8 mouse cellular contexts compared by ENCODE assay signal in genomic region chr14:22019949-22020845, GRCm38 (mm10). TPM values are rescaled to one million over a fixed set of nuclear protein-coding genes. Genes with fewer than 3 reads are reported as not detected.
DNase-seq lines count a peak whose midpoint lies in the region; ATAC-seq and TF ChIP-seq lines count a peak whose summit lies in the region.

No protein-coding gene starts in this region.

- H3K27me3 ChIP-seq in kidney, adult 2 months (replicated peaks; ENCODE audit: control insufficient read depth, insufficient read depth, low read length), result no peaks in the 10 kb centered on the region
- H3K27me3 ChIP-seq in embryonic facial prominence, embryonic 14.5 days (replicated peaks; ENCODE audit: control insufficient read depth, insufficient read depth, low read length), result peaks cover 12% of the 10 kb centered on the region; the same call in 1 of the 2 replicates
- H3K27me3 ChIP-seq in intestine, embryonic 16.5 days (replicated peaks; ENCODE audit: control insufficient read depth, insufficient read depth, low read length), result no peaks in the 10 kb centered on the region
- peaks cover 52% of the 10 kb centered on the region for H3K27me3 ChIP-seq in midbrain, embryonic 12.5 days

- H3K9me3 ChIP-seq in embryonic facial prominence, embryonic 14.5 days (ENCODE audit: control insufficient read depth, low read length), result no peaks in the 10 kb centered on the region
- H3K9me3 ChIP-seq in intestine, embryonic 16.5 days (ENCODE audit: control insufficient read depth, low read length), result no peaks in the 10 kb centered on the region
- no peaks in the 10 kb centered on the region for H3K9me3 ChIP-seq in midbrain, embryonic 12.5 days

- H3K9ac ChIP-seq in embryonic facial prominence, embryonic 14.5 days (ENCODE audit: low read depth, low read length), result peak overlapping the region; percentile 57
- H3K9ac ChIP-seq in intestine, embryonic 16.5 days (ENCODE audit: low read depth, low read length), result peak overlapping the region; percentile 77
- H3K9ac ChIP-seq in midbrain, embryonic 12.5 days (replicated peaks), result peak overlapping the region; percentile 55

- peak overlapping the region; percentile 66 for H3K4me3 ChIP-seq in kidney, adult 2 months (ENCODE audit: insufficient read depth, low read depth, low read length)
- peak overlapping the region; percentile 39 for H3K4me3 ChIP-seq in embryonic facial prominence, embryonic 14.5 days (ENCODE audit: low read depth, low read length)
- H3K4me3 ChIP-seq in intestine, embryonic 16.5 days (ENCODE audit: low read length), result peak overlapping the region; percentile 54
- H3K4me3 ChIP-seq in midbrain, embryonic 12.5 days, result peak overlapping the region; percentile 38

- peak; percentile 10 for DNase-seq in kidney, adult 2 months
- no peak for DNase-seq in kidney, postnatal 10 days
- no peak for DNase-seq in embryonic facial prominence, embryonic 14.5 days (ENCODE audit: low spot score)
- DNase-seq in layer of hippocampus, postnatal 36 days, result no peak
- no peak for DNase-seq in cerebellum, postnatal 25 days
- DNase-seq in layer of hippocampus, postnatal 10 days (ENCODE audit: low spot score in 2 of 2), result no peak

- 68% methylated on average over 12 of the region's 12 CpGs for WGBS in kidney, adult 2 months
- 37% methylated on average over 12 of the region's 12 CpGs for WGBS in embryonic facial prominence, embryonic 14.5 days
- WGBS in intestine, embryonic 16.5 days, result 54% methylated on average over 12 of the region's 12 CpGs
- 36% methylated on average over 12 of the region's 12 CpGs for WGBS in midbrain, embryonic 12.5 days

- H3K4me1 ChIP-seq in kidney, adult 2 months (ENCODE audit: control insufficient read depth, insufficient read depth, low read length), result no peaks in the 10 kb centered on the region; the same call in 1 of the 2 replicates
- peaks cover 7% of the 10 kb centered on the region for H3K4me1 ChIP-seq in embryonic facial prominence, embryonic 14.5 days (ENCODE audit: control insufficient read depth, insufficient read depth, low read length)
- H3K4me1 ChIP-seq in intestine, embryonic 16.5 days (ENCODE audit: control insufficient read depth, insufficient read depth, low read length), result peaks cover 17% of the 10 kb centered on the region
- H3K4me1 ChIP-seq in midbrain, embryonic 12.5 days, result peaks cover 10% of the 10 kb centered on the region

- no peak for TF ChIP-seq CTCF in kidney, adult 2 months (conservative IDR thresholded peaks at IDR 0.05; ENCODE audit: insufficient read depth, insufficient read length, low read depth, low read length)

- ATAC-seq in embryonic facial prominence, embryonic 14.5 days (ENCODE audit: low read depth), result no peak
- ATAC-seq in intestine, embryonic 16.5 days, result peak; percentile 8; the same call in 1 of the 2 replicates
- ATAC-seq in midbrain, embryonic 12.5 days (ENCODE audit: low FRiP score, low read depth), result no peak

- peak overlapping the region; percentile 83 for H3K4me2 ChIP-seq in embryonic facial prominence, embryonic 14.5 days (ENCODE audit: low read depth, low read length)
- H3K4me2 ChIP-seq in intestine, embryonic 16.5 days (ENCODE audit: low read depth, low read length), result peak overlapping the region; percentile 93
- H3K4me2 ChIP-seq in midbrain, embryonic 12.5 days (replicated peaks), result peak overlapping the region; percentile 76

- H3K36me3 ChIP-seq in kidney, adult 2 months (ENCODE audit: control insufficient read depth, insufficient read depth, low read length), result no peaks in the 10 kb centered on the region
- H3K36me3 ChIP-seq in embryonic facial prominence, embryonic 14.5 days (ENCODE audit: control insufficient read depth, insufficient read depth, low read length), result no peaks in the 10 kb centered on the region
- no peaks in the 10 kb centered on the region for H3K36me3 ChIP-seq in intestine, embryonic 16.5 days (ENCODE audit: control insufficient read depth, insufficient read depth, low read length)
- H3K36me3 ChIP-seq in midbrain, embryonic 12.5 days, result no peaks in the 10 kb centered on the region

- H3K27ac ChIP-seq in kidney, adult 2 months (ENCODE audit: insufficient read depth, low read depth, low read length), result peak overlapping the region; percentile 83
- H3K27ac ChIP-seq in embryonic facial prominence, embryonic 14.5 days (replicated peaks; ENCODE audit: low read depth, low read length), result no peak overlapping the region
- no peak overlapping the region for H3K27ac ChIP-seq in intestine, embryonic 16.5 days (ENCODE audit: low read length)
- no peak overlapping the region for H3K27ac ChIP-seq in midbrain, embryonic 12.5 days (replicated peaks)

- no peak for TF ChIP-seq POLR2A in kidney, adult 2 months (IDR thresholded peaks at IDR 0.05; ENCODE audit: low read depth, low read length)

RNA-seq across cellular contexts. Expression of gene Lrmda, which starts 0.7 kb away (rescaled TPM):
- 3.3 TPM in 2 replicates for polyA plus RNA-seq in kidney, adult 2 months (2012; rRNA removed)
- 0.24 and 0.97 TPM in 2 replicates for polyA plus RNA-seq in embryonic facial prominence, embryonic 14.5 days (2014; fragmentation: Nextera tagmentation; extraction: Ambion mirVana)
- polyA plus RNA-seq in intestine, embryonic 16.5 days (2015; fragmentation: Nextera tagmentation; extraction: Ambion mirVana), result 0.53 and 0.81 TPM in 2 replicates
- polyA plus RNA-seq in midbrain, embryonic 12.5 days (2016; fragmentation: Nextera tagmentation; extraction: Ambion mirVana), result 0.52 TPM in 1 of 2 replicates, not detected in the other
- total RNA-seq in layer of hippocampus, postnatal 36 days (2021), result 1 to 10 TPM in 1 of 2 experiments, under 1 TPM in 1; 0.87 to 1.0 TPM
- total RNA-seq in layer of hippocampus, postnatal 10 days (2021), result under 1 TPM; 0.57 to 0.62 TPM

RNA-seq across cellular contexts. Expression of gene Zfp503, which starts 30.8 kb away (rescaled TPM):
- polyA plus RNA-seq in kidney, adult 2 months (2012; rRNA removed), result 56.9 and 85.8 TPM in 2 replicates
- polyA plus RNA-seq in embryonic facial prominence, embryonic 14.5 days (2014; fragmentation: Nextera tagmentation; extraction: Ambion mirVana), result 10.6 and 13.6 TPM in 2 replicates
- polyA plus RNA-seq in intestine, embryonic 16.5 days (2015; fragmentation: Nextera tagmentation; extraction: Ambion mirVana), result 5.1 and 7.2 TPM in 2 replicates
- 19.4 and 22.4 TPM in 2 replicates for polyA plus RNA-seq in midbrain, embryonic 12.5 days (2016; fragmentation: Nextera tagmentation; extraction: Ambion mirVana)
- total RNA-seq in layer of hippocampus, postnatal 36 days (2021), result 1 to 10 TPM; 2.8 to 3.0 TPM
- total RNA-seq in layer of hippocampus, postnatal 10 days (2021), result 1 to 10 TPM; 3.0 TPM
